Mouse (Mus musculus): ENCODE measurements around the gene AC109138.7.

AC109138.7 gene

DNA sequence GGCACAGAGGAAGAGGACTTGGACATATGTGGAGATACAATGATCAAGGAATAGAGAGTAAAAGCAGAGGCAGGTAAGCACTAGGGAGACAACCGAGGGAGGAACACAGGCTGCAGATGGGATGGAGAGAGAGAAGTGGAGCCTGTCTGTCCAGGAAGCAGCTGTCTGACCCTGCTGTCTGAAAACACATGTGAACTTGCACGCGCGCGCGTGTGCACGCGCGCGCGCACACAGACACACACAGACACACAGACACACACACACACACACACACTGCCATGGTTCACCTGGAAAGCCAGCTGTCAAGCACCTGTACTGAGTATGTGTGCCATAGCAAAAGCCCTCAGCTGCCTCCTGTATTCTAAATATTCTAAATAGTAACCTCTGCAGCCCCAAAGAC, 4.1 kb downstream of the AC109138.7 start:
- H3K36me3 ChIP-seq (ENCODE audit: insufficient read depth, low read length), result no peaks in the 10 kb centered on the region
- TF ChIP-seq NANOG (IDR thresholded peaks at IDR 0.05; ENCODE audit: borderline replicate concordance, low read length) (no peak), POU5F1 (IDR thresholded peaks at IDR 0.05; ENCODE audit: borderline replicate concordance, low read length) (no peak), CTCF (conservative IDR thresholded peaks at IDR 0.05; ENCODE audit: low read length) (no peak)
- H3K4me1 ChIP-seq (replicated peaks; ENCODE audit: low read depth, low read length), result peaks cover 50% of the 10 kb centered on the region

DNA sequence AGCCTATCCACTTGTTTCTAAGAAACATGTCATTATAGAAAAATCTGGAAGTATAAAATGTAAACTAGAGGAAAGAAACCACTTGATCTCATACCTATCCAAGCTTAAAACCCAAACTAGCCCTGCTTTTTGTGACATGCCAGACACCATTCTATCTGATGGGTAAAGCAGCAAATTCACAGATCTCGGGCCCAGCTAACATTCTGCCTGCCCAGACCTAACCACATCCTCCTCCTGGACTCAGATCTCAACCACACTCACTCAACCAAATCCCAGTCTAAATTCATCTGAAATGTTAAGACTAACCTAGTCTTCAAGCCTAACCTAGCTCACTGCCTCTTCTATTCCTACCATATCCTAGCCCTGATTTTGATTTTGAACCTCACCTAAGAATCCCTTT, 4.6 kb downstream of the AC109138.7 start:
- TF ChIP-seq CTCF (conservative IDR thresholded peaks at IDR 0.05; ENCODE audit: low read length) (no peak), NANOG (IDR thresholded peaks at IDR 0.05; ENCODE audit: borderline replicate concordance, low read length) (no peak), POU5F1 (IDR thresholded peaks at IDR 0.05; ENCODE audit: borderline replicate concordance, low read length) (no peak)
- H3K9me3 ChIP-seq (ENCODE audit: low read length), result no peaks in the 10 kb centered on the region

More for the DNA sequence above, 4.1 kb downstream of the AC109138.7 start:
- Histone ChIP-seq H3K27me3 (ENCODE audit: insufficient read depth, low read length) (peaks cover 85% of the 10 kb centered on the region), H3K9me3 (ENCODE audit: low read length) (no peaks in the 10 kb centered on the region), H3K4me3 (replicated peaks; ENCODE audit: low read length) (no peak overlapping the region)

DNA sequence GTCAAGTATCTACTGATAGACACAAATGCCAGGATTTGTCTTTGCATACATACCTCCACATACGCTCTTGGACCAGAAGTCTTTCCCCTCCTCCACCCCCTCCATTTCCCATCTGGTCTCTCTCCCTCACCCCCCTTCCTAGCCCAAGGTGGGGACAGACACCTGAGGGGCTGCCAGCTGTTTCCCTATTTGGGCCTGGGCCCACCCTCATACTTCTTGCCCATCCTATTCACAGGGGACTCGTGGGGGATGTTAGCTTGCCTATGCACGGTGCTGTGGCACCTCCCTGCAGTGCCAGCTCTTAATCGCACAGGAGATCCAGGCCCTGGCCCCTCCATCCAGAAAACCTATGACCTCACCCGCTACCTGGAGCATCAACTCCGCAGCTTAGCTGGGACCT, 5.8 kb downstream of the AC109138.7 start:
- no peak for TF ChIP-seq NANOG (IDR thresholded peaks at IDR 0.05; ENCODE audit: borderline replicate concordance, low read length)
- no peak for TF ChIP-seq POU5F1 (IDR thresholded peaks at IDR 0.05; ENCODE audit: borderline replicate concordance, low read length)
- peaks cover 68% of the 10 kb centered on the region for H3K27me3 ChIP-seq (ENCODE audit: insufficient read depth, low read length)
- H3K36me3 ChIP-seq (ENCODE audit: insufficient read depth, low read length), result no peaks in the 10 kb centered on the region
- peaks cover 41% of the 10 kb centered on the region for H3K4me1 ChIP-seq (replicated peaks; ENCODE audit: low read depth, low read length)
- peak overlapping the region; percentile 29; the same call in 1 of the 2 replicates for H3K4me3 ChIP-seq (replicated peaks; ENCODE audit: low read length)
- H3K9me3 ChIP-seq (ENCODE audit: low read length), result no peaks in the 10 kb centered on the region

More for the DNA sequence above, 4.6 kb downstream of the AC109138.7 start:
- Histone ChIP-seq H3K36me3 (ENCODE audit: insufficient read depth, low read length) (no peaks in the 10 kb centered on the region), H3K27me3 (ENCODE audit: insufficient read depth, low read length) (peaks cover 80% of the 10 kb centered on the region), H3K4me3 (replicated peaks; ENCODE audit: low read length) (no peak overlapping the region), H3K4me1 (replicated peaks; ENCODE audit: low read depth, low read length) (peaks cover 45% of the 10 kb centered on the region)

DNA sequence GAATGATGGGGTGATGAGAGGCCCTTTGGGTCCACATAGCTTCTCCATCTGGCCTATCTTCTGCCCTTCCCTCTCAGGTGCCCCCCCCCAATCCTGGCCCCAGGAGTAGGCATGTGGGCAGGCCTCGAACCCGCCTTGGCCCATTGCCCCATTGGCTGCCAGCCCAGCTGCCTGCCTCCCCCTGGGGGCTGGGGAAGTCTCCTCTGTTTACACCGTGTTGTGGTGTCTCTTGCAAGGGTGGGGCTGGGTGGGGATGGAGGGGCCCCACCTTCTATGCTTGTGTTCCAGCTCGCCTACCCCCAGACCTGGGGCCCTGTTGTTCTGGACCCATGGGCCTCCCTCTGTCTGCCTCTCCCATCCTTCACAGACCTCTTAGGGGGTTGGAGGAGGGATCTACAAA, 6.3 kb downstream of the AC109138.7 start:
- H3K36me3 ChIP-seq (ENCODE audit: insufficient read depth, low read length), result no peaks in the 10 kb centered on the region
- TF ChIP-seq POU5F1 (IDR thresholded peaks at IDR 0.05; ENCODE audit: borderline replicate concordance, low read length) (no peak), CTCF (conservative IDR thresholded peaks at IDR 0.05; ENCODE audit: low read length) (no peak), NANOG (IDR thresholded peaks at IDR 0.05; ENCODE audit: borderline replicate concordance, low read length) (no peak)
- peaks cover 40% of the 10 kb centered on the region for H3K4me1 ChIP-seq (replicated peaks; ENCODE audit: low read depth, low read length)
- peak overlapping the region; percentile 29; the same call in 1 of the 2 replicates for H3K4me3 ChIP-seq (replicated peaks; ENCODE audit: low read length)
- H3K27me3 ChIP-seq (ENCODE audit: insufficient read depth, low read length), result peaks cover 65% of the 10 kb centered on the region
- no peaks in the 10 kb centered on the region for H3K9me3 ChIP-seq (ENCODE audit: low read length)

DNA sequence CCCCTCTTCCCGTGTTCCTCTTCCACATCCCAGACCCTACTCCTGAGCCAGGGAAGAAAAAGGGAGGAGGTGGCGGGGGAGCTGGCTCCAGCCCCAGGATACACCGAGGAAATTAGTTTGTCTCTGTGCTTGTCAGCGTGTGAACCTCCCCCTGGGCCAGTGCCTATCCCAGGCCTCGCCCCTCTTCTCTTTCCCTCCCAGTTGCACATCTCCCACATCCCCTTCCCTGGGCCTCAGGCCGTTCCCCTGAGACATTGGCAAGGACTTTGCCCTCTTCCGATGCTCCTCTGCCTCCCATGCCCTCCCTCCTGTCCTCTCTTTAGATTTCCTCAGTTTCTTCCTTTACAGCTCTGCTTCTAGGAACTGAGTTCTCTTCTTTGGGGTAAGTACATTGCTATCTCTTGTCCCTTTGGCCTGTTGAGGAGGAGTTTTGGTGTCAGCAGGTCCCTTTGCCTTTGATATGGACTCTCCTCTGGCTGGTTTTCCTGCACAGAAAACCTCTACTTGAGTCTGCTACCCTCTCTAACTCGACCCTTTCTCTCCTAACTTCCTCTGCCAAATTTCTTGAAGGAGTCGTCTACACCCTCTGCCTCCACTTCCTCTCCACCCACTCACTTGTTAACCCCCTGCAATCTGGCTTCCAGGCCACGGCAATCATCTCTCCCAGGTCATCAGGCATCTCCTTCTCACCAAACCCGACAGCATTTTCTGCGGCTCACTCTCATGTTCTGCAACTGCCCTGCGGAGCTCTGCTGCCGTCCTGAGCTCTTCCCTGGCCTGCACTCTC, 7.0 kb downstream of the AC109138.7 start:
- no peak overlapping the region for H3K4me3 ChIP-seq (replicated peaks; ENCODE audit: low read length)
- TF ChIP-seq POU5F1 (IDR thresholded peaks at IDR 0.05; ENCODE audit: borderline replicate concordance, low read length), result no peak
- no peak for TF ChIP-seq NANOG (IDR thresholded peaks at IDR 0.05; ENCODE audit: borderline replicate concordance, low read length)
- no peak for TF ChIP-seq CTCF (conservative IDR thresholded peaks at IDR 0.05; ENCODE audit: low read length)
- H3K4me1 ChIP-seq (replicated peaks; ENCODE audit: low read depth, low read length), result peaks cover 34% of the 10 kb centered on the region
- H3K27me3 ChIP-seq (ENCODE audit: insufficient read depth, low read length), result peaks cover 58% of the 10 kb centered on the region
- no peaks in the 10 kb centered on the region for H3K9me3 ChIP-seq (ENCODE audit: low read length)
- no peaks in the 10 kb centered on the region for H3K36me3 ChIP-seq (ENCODE audit: insufficient read depth, low read length)

DNA sequence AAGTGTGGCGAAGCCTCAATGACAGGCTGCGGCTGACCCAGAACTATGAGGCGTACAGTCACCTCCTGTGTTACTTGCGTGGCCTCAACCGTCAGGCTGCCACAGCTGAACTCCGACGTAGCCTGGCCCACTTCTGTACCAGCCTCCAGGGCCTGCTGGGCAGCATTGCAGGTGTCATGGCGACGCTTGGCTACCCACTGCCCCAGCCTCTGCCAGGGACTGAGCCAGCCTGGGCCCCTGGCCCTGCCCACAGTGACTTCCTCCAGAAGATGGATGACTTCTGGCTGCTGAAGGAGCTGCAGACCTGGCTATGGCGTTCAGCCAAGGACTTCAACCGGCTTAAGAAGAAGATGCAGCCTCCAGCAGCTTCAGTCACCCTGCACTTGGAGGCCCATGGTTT, 8.0 kb downstream of the AC109138.7 start:
- H3K4me1 ChIP-seq (replicated peaks; ENCODE audit: low read depth, low read length), result peaks cover 33% of the 10 kb centered on the region

DNA sequence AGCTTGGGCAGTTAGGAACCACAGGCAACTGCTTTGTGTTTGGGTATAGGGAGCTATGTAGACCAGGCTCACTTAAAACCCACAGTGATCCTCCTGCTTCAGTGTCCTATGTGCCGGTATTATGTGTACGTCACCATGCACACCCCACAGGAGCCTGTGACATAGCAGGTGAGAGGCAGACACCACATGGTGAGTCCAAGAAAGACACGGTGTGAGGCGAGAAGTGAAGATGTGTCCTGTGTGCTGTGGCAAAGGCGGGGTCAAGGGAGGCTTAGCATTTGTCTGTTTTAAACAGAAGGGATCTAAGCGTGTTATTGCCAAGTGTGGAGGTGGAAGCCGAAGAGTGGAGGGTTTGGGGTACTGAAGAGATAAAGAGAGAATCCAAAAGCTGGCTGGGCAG, 12.6 kb downstream of the AC109138.7 start:
- Histone ChIP-seq H3K4me1 (replicated peaks; ENCODE audit: low read depth, low read length) (peaks cover 50% of the 10 kb centered on the region), H3K9me3 (ENCODE audit: low read length) (no peaks in the 10 kb centered on the region), H3K36me3 (ENCODE audit: insufficient read depth, low read length) (no peaks in the 10 kb centered on the region)

More for the DNA sequence above, 8.0 kb downstream of the AC109138.7 start:
- Histone ChIP-seq H3K9me3 (ENCODE audit: low read length) (no peaks in the 10 kb centered on the region), H3K27me3 (ENCODE audit: insufficient read depth, low read length) (peaks cover 51% of the 10 kb centered on the region), H3K36me3 (ENCODE audit: insufficient read depth, low read length) (no peaks in the 10 kb centered on the region), H3K4me3 (replicated peaks; ENCODE audit: low read length) (no peak overlapping the region)
- TF ChIP-seq NANOG (IDR thresholded peaks at IDR 0.05; ENCODE audit: borderline replicate concordance, low read length) (no peak), POU5F1 (IDR thresholded peaks at IDR 0.05; ENCODE audit: borderline replicate concordance, low read length) (no peak), CTCF (conservative IDR thresholded peaks at IDR 0.05; ENCODE audit: low read length) (no peak)

DNA sequence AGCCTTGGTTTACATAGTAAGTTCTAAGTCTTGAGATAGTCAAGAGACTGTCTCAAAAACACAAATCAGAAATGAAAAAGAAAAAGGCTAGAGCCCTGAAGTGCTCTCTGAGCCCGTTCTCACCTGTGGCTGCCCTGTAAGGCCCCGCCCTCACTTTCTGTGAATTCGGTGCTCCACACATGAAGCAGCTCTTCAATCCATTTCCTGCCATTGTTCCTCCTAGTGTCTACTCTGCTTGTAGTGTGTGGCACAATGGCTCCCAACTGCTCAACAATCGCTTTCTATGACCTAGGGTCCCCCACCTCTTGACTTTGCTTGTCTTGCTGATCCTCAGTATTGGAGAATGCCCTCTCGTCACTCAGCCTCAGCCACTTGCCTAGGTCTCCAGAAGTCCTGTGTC, 13.3 kb downstream of the AC109138.7 start:
- Histone ChIP-seq H3K4me1 (replicated peaks; ENCODE audit: low read depth, low read length) (peaks cover 54% of the 10 kb centered on the region), H3K27me3 (ENCODE audit: insufficient read depth, low read length) (peaks cover 20% of the 10 kb centered on the region), H3K36me3 (ENCODE audit: insufficient read depth, low read length) (no peaks in the 10 kb centered on the region), H3K4me3 (replicated peaks; ENCODE audit: low read length) (0 out of 2 replicates have a peak overlapping the region, but pooled peaks have one; percentile 17), H3K9me3 (ENCODE audit: low read length) (no peaks in the 10 kb centered on the region)
- TF ChIP-seq NANOG (IDR thresholded peaks at IDR 0.05; ENCODE audit: borderline replicate concordance, low read length), result peak; percentile 62; the same call in 1 of the 2 replicates
- TF ChIP-seq POU5F1 (IDR thresholded peaks at IDR 0.05; ENCODE audit: borderline replicate concordance, low read length), result no peak
- TF ChIP-seq CTCF (conservative IDR thresholded peaks at IDR 0.05; ENCODE audit: low read length), result no peak

More for the DNA sequence above, 12.6 kb downstream of the AC109138.7 start:
- Histone ChIP-seq H3K27me3 (ENCODE audit: insufficient read depth, low read length) (peaks cover 26% of the 10 kb centered on the region), H3K4me3 (replicated peaks; ENCODE audit: low read length) (no peak overlapping the region)
- TF ChIP-seq POU5F1 (IDR thresholded peaks at IDR 0.05; ENCODE audit: borderline replicate concordance, low read length), result no peak
- TF ChIP-seq NANOG (IDR thresholded peaks at IDR 0.05; ENCODE audit: borderline replicate concordance, low read length), result no peak
- TF ChIP-seq CTCF (conservative IDR thresholded peaks at IDR 0.05; ENCODE audit: low read length), result no peak

All from E14TG2a.4 (cell line).